Mouse (Mus musculus) embryonic facial prominence, embryonic 15.5 days (tissue): ENCODE results near the gene Wdr72. TPM values are rescaled to one million over a fixed set of nuclear protein-coding genes. Genes with fewer than 3 reads are reported as not detected.

ENCODE experiments used
- ATAC-seq: fragments of 200-750 bp; cut with Nextera tagmentation; 2 replicates; pipeline ENCODE4 v1.8.0; 2017; ENCODE audit warnings: low read depth, moderate TSS enrichment; ENCODE audit not compliant: insufficient number of reproducible peaks, low FRiP score, low TSS enrichment
- H3K27ac ChIP-seq: fragments of 300-500 bp; sonication (generic); replicated peaks from 2 replicates; pipeline ENCODE4 v1.5.1; 2015; ENCODE audit warnings: mild to moderate bottlenecking, inconsistent platforms
- H3K27me3 ChIP-seq: fragments of 300-500 bp; sonication (generic); 2 replicates; pipeline ENCODE4 v1.6.1; 2015; ENCODE audit warnings: inconsistent platforms
- H3K36me3 ChIP-seq: fragments of 300-500 bp; sonication (generic); 2 replicates; pipeline ENCODE4 v1.6.1; 2015; ENCODE audit warnings: mild to moderate bottlenecking, inconsistent platforms
- H3K4me1 ChIP-seq: fragments of 300-500 bp; sonication (generic); 2 replicates; pipeline ENCODE4 v1.6.1; 2015; ENCODE audit warnings: inconsistent platforms
- H3K4me2 ChIP-seq: fragments of 300-500 bp; sonication (generic); replicated peaks from 2 replicates; pipeline ENCODE4 v1.6.1; 2015; ENCODE audit warnings: mild to moderate bottlenecking, inconsistent platforms
- H3K4me3 ChIP-seq: fragments of 300-500 bp; sonication (generic); replicated peaks from 2 replicates; pipeline ENCODE4 v1.5.1; 2015; ENCODE audit warnings: mild to moderate bottlenecking, inconsistent platforms
- H3K9ac ChIP-seq: fragments of 300-500 bp; sonication (generic); 2 replicates; pipeline ENCODE4 v1.6.1; 2015; ENCODE audit warnings: inconsistent platforms
- H3K9me3 ChIP-seq: fragments of 300-500 bp; sonication (generic); replicated peaks from 2 replicates; pipeline ENCODE4 v1.6.1; 2016; ENCODE audit warnings: inconsistent platforms
- WGBS: fragments of 180-500 bp; shearing (Covaris S2); methylation state at CpG from one replicate; pipeline ENCODE4 v1.1.7; 2015; 5-methylcytosine and 5-hydroxymethylcytosine counted together
- polyA plus RNA-seq: library from polyadenylated mRNA; unstranded; fragments of >200 nt; fragmentation: Nextera tagmentation; extraction: Ambion mirVana; gene quantifications from 2 replicates; pipeline ENCODE4 v1.2.1, GENCODE M21; 2015

Wdr72 gene
- polyA plus RNA-seq, 1 experiment from 2014 or later: 1.3 TPM

DNA sequence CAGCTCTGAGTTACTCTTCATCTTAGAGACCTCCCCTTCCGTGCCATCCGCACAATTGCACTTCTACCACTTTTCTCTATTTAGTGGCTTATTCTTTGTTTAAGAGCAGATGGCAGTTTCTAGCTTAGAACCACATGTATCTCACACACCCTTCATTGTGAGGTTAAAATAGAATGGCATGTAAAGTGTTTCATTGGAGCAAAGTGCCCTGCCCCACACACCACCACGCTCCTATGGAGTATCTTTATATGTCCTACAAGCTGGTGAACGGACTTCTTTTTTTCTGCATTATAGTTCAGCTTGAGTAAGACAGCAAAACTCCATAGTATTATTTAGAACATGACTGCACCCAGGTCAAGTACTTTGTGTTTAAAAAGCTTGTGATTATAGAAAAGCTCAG, 137.9 kb downstream of the Wdr72 start:
- H3K9me3 ChIP-seq: no peaks in the 10 kb centered on the region
- no peaks in the 10 kb centered on the region for H3K27me3 ChIP-seq
- no peaks in the 10 kb centered on the region for H3K4me1 ChIP-seq
- H3K36me3 ChIP-seq: no peaks in the 10 kb centered on the region
- no peak for ATAC-seq
- H3K4me3 ChIP-seq: no peak overlapping the region
- H3K27ac ChIP-seq: no peak overlapping the region
- 82% methylated on average over 4 of the region's 4 CpGs for WGBS
- H3K4me2 ChIP-seq: no peak overlapping the region
- H3K9ac ChIP-seq: no peak overlapping the region

DNA sequence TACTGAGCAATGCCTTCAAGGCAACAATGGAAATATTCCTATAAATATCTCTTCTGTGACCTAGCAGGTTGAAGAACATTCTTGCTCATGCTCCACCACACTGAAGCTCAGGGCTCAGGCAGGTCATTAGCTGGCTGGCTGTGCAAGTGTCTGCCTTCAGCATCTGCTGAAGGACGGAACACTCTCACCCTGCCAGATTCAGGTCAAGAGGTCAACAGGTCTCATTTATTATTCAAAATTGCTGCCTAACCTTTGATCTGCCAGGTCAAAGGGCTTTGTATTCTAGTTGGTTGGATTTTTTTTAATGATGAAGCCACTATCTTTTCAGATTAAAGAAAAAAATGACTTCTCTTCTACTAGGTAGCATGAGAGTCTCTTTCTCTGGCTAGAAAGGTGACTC, 139.3 kb downstream of the Wdr72 start:
- H3K4me1 ChIP-seq: no peaks in the 10 kb centered on the region
- no peak overlapping the region for H3K4me2 ChIP-seq
- H3K36me3 ChIP-seq: no peaks in the 10 kb centered on the region
- WGBS: 24% methylated on average over 1 of the region's 1 CpGs
- H3K27ac ChIP-seq: no peak overlapping the region
- no peak overlapping the region for H3K4me3 ChIP-seq
- ATAC-seq: no peak
- no peaks in the 10 kb centered on the region for H3K27me3 ChIP-seq
- H3K9me3 ChIP-seq: no peaks in the 10 kb centered on the region
- H3K9ac ChIP-seq: no peak overlapping the region

DNA sequence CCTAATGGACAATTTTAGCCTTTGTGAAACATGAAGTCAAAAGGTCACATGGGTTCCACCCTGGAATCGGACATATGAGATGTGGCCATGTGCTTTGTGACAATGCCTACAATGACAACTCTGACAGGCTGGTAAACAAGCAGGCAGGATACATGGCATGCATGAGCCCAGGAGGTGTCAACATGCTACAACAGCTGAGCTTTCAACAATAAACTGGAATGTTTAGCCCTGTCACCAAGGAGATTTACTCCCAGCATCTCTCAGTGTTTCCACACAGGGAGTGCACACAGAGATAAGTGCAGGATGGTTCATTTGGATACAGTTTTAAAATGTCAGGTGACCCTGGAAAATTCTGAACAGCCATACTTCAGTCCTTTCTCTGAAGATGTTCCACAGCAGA, 140.4 kb downstream of the Wdr72 start:
- Histone ChIP-seq H3K4me1 (no peaks in the 10 kb centered on the region), H3K9ac (no peak overlapping the region), H3K4me2 (no peak overlapping the region), H3K27ac (no peak overlapping the region), H3K4me3 (no peak overlapping the region), H3K9me3 (no peaks in the 10 kb centered on the region), H3K27me3 (no peaks in the 10 kb centered on the region), H3K36me3 (no peaks in the 10 kb centered on the region)
- no peak for ATAC-seq
- 41% methylated on average over 1 of the region's 1 CpGs for WGBS

GRCm38 (mm10) chr9:74258389-74258788, 148.2 kb downstream of the Wdr72 start:
- H3K9ac ChIP-seq: no peak overlapping the region
- 46% methylated on average over 4 of the region's 4 CpGs for WGBS
- no peaks in the 10 kb centered on the region for H3K4me1 ChIP-seq
- no peaks in the 10 kb centered on the region for H3K27me3 ChIP-seq
- H3K4me3 ChIP-seq: no peak overlapping the region
- H3K27ac ChIP-seq: no peak overlapping the region
- no peaks in the 10 kb centered on the region for H3K9me3 ChIP-seq
- no peak overlapping the region for H3K4me2 ChIP-seq
- no peaks in the 10 kb centered on the region for H3K36me3 ChIP-seq
- ATAC-seq: no peak

GRCm38 (mm10) chr9:74277752-74278385, 167.7 kb downstream of the Wdr72 start:
- ATAC-seq: no peak
- 75% methylated on average over 14 of the region's 14 CpGs for WGBS
- no peak overlapping the region for H3K4me3 ChIP-seq
- no peak overlapping the region for H3K27ac ChIP-seq
- no peaks in the 10 kb centered on the region for H3K4me1 ChIP-seq
- no peak overlapping the region for H3K9ac ChIP-seq
- H3K9me3 ChIP-seq: no peaks in the 10 kb centered on the region
- H3K4me2 ChIP-seq: no peak overlapping the region
- no peaks in the 10 kb centered on the region for H3K36me3 ChIP-seq
- no peaks in the 10 kb centered on the region for H3K27me3 ChIP-seq

- WGBS: 25% methylated on average over 3 of the region's 3 CpGs
- no peaks in the 10 kb centered on the region for H3K4me1 ChIP-seq
- no peak overlapping the region for H3K4me2 ChIP-seq
- H3K4me3 ChIP-seq: no peak overlapping the region
- H3K9ac ChIP-seq: no peak overlapping the region
- no peak for ATAC-seq
- H3K36me3 ChIP-seq: no peaks in the 10 kb centered on the region
- no peak overlapping the region for H3K27ac ChIP-seq
- no peaks in the 10 kb centered on the region for H3K9me3 ChIP-seq
- H3K27me3 ChIP-seq: no peaks in the 10 kb centered on the region
These were observed 171.9 kb downstream of the Wdr72 start for GRCm38 (mm10) chr9:74282072-74282471.

DNA sequence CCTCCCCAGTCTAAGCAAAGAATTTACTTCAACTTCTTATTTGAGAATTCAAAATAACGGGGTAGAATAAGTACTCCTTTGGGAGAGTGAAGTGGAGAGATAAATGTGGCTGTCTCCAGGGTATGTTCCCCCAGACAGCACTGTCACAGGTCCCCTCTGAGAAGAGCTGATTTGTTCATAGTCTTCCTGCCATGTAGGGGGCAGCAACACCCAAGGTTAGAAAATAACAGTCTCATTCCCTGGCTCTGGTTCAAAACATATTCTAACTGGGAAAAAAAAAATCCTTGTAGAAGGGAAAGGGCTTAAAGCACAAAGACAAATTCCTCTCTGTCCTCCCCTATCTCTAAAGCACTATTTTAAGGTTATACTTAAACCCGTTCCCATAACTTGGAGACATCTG, 176.1 kb downstream of the Wdr72 start:
- H3K4me3 ChIP-seq: no peak overlapping the region
- 46% methylated on average over 2 of the region's 2 CpGs for WGBS
- H3K4me2 ChIP-seq: no peak overlapping the region
- no peaks in the 10 kb centered on the region for H3K27me3 ChIP-seq
- ATAC-seq: no peak
- no peak overlapping the region for H3K27ac ChIP-seq
- H3K9me3 ChIP-seq: no peaks in the 10 kb centered on the region
- no peaks in the 10 kb centered on the region for H3K36me3 ChIP-seq
- no peak overlapping the region for H3K9ac ChIP-seq
- no peaks in the 10 kb centered on the region for H3K4me1 ChIP-seq

GRCm38 (mm10) chr9:74294479-74294878, 184.3 kb downstream of the Wdr72 start:
- no peaks in the 10 kb centered on the region for H3K36me3 ChIP-seq
- H3K4me1 ChIP-seq: no peaks in the 10 kb centered on the region
- H3K4me3 ChIP-seq: no peak overlapping the region
- no peaks in the 10 kb centered on the region for H3K9me3 ChIP-seq
- ATAC-seq: no peak
- H3K27me3 ChIP-seq: no peaks in the 10 kb centered on the region
- H3K9ac ChIP-seq: no peak overlapping the region
- 89% methylated on average over 3 of the region's 3 CpGs for WGBS
- H3K27ac ChIP-seq: no peak overlapping the region
- H3K4me2 ChIP-seq: no peak overlapping the region

GRCm38 (mm10) chr9:74318771-74319170, 208.6 kb downstream of the Wdr72 start:
- H3K9me3 ChIP-seq: no peaks in the 10 kb centered on the region
- H3K4me3 ChIP-seq: no peak overlapping the region
- H3K4me1 ChIP-seq: no peaks in the 10 kb centered on the region
- WGBS: 67% methylated on average over 1 of the region's 1 CpGs
- H3K9ac ChIP-seq: no peak overlapping the region
- no peaks in the 10 kb centered on the region for H3K36me3 ChIP-seq
- H3K4me2 ChIP-seq: no peak overlapping the region
- H3K27me3 ChIP-seq: no peaks in the 10 kb centered on the region
- H3K27ac ChIP-seq: no peak overlapping the region
- no peak for ATAC-seq

GRCm38 (mm10) chr9:74324089-74324924, 214.2 kb downstream of the Wdr72 start:
- no peaks in the 10 kb centered on the region for H3K9me3 ChIP-seq
- H3K36me3 ChIP-seq: no peaks in the 10 kb centered on the region
- H3K4me3 ChIP-seq: no peak overlapping the region
- ATAC-seq: no peak
- H3K27ac ChIP-seq: no peak overlapping the region
- H3K9ac ChIP-seq: no peak overlapping the region
- no peaks in the 10 kb centered on the region for H3K27me3 ChIP-seq
- H3K4me1 ChIP-seq: no peaks in the 10 kb centered on the region
- 73% methylated on average over 11 of the region's 11 CpGs for WGBS
- no peak overlapping the region for H3K4me2 ChIP-seq

DNA sequence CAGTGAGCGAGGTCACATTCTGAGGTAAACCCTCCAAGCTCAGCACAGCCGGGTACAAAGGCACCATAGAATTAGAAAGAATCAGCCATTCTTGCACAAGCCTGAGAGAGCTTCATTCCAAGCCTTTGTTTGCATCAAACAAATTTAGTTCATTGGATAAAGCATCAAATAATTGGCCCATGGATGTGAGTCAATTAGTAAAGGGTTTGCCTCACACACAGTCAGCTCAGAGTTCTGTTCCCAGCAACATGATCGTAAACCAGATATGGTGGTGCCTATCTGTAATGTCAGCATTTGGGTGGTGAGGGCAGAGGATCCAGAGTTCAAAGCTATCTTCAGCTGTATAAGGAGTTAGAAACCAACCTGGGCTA, 214.8 kb downstream of the Wdr72 start:
- no peaks in the 10 kb centered on the region for H3K9me3 ChIP-seq
- H3K27me3 ChIP-seq: no peaks in the 10 kb centered on the region
- ATAC-seq: no peak
- no peaks in the 10 kb centered on the region for H3K36me3 ChIP-seq
- H3K4me1 ChIP-seq: no peaks in the 10 kb centered on the region
- no peak overlapping the region for H3K9ac ChIP-seq
- H3K27ac ChIP-seq: no peak overlapping the region
- H3K4me3 ChIP-seq: no peak overlapping the region
- H3K4me2 ChIP-seq: no peak overlapping the region
- 59% methylated on average over 3 of the region's 3 CpGs for whole genome bisulfite sequencing

GRCm38 (mm10) chr9:74325981-74326380, 215.8 kb downstream of the Wdr72 start:
- H3K9me3 ChIP-seq: no peaks in the 10 kb centered on the region
- no peaks in the 10 kb centered on the region for H3K27me3 ChIP-seq
- no peak for ATAC-seq
- no peak overlapping the region for H3K27ac ChIP-seq
- H3K4me3 ChIP-seq: no peak overlapping the region
- no peaks in the 10 kb centered on the region for H3K36me3 ChIP-seq
- H3K9ac ChIP-seq: no peak overlapping the region
- 80% methylated on average over 1 of the region's 1 CpGs for WGBS
- no peak overlapping the region for H3K4me2 ChIP-seq
- no peaks in the 10 kb centered on the region for H3K4me1 ChIP-seq
